Mouse (Mus musculus) kidney, adult 18-20 months (tissue): Measurements from ENCODE around the gene Dpf3.

Experiments used
- DNase-seq: peaks from one replicate; pipeline ENCODE4 v3.0.0; 2021

Dpf3 gene

GRCm38 (mm10) chr12:83466053-83466452 lies 21.5 kb downstream of the Dpf3 start:
- DNase-seq: no peak

GRCm38 (mm10) chr12:83460272-83460671 lies 27.2 kb downstream of the Dpf3 start:
- DNase-seq: no peak

DNA sequence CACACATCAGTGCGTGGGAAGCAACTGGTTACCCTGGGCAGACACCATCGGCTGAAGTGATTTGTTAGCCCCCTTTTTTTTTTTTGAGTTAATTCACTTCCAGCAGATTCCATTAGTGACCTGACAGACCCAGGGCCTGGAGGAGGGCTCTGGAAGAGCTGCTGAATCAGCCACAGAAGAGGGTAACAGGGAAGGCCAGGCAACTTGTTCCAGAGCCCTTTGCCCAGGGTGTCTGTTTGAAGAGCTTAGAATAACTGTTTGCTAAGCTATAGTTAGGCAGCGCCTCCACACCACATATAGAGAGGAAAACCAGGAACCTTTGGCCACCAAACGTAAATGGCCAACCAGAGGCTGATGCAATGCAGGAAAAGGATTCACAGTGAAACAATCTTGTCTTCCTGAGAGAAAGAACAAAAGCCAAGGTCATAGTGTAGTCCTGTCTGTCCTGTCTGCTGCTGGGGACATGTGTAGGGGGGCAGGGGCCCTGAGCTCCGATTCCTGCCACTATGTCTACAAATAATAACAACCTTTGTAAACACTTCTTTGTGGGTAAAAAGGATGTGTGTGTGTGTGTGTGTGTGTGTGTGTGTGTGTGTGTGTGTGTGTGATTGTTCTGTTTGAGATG lies 32.7 kb downstream of the Dpf3 start:
- DNase-seq: peak; percentile 18

DNA sequence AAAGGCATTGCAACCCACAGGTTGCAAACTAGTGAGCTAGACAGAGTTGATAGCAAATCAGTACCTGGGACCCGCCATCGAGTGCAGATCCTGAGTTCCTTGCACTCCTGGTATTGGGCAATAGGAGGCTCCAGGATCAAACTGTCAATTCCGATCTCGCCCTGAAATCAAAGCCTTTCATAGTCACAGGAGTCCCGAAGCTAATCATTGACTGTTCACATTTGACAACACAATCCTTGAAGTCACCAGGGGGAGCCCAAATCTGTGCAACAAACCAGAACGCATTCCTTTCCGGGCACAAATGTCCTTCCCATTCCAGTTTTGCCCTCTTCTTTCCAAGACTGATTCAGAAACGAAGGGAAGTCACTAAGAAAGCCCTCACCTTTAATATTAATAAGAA lies 35.7 kb downstream of the Dpf3 start:
- DNase-seq: peak; percentile 21

DNA sequence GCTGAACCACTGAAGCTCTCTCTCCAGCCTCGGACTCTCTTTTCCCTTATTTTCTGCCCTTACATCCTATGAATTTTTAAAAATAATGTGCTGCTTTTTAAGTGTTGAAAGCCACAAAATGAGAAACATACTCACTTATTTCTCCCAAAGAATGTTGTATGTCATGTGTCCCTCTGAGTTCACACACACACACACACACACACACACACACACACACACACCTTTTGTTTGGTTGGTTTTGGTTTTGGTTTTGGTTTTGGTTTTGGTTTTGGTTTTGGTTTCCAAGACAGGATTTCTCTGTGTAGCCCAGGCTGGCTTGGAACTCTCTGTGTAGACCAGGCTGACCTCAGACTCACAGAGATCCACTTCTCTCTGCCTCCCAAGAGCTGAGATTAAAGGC lies 37.0 kb downstream of the Dpf3 start:
- no peak for DNase-seq

- no peak for DNase-seq
Observed at GRCm38 (mm10) chr12:83449202-83449601, 38.3 kb downstream of the Dpf3 start.

- DNase-seq: peak; percentile 35
Observed at GRCm38 (mm10) chr12:83445587-83445986, 41.9 kb downstream of the Dpf3 start.

- DNase-seq: no peak
Observed at GRCm38 (mm10) chr12:83444448-83444847, 43.1 kb downstream of the Dpf3 start.

DNA sequence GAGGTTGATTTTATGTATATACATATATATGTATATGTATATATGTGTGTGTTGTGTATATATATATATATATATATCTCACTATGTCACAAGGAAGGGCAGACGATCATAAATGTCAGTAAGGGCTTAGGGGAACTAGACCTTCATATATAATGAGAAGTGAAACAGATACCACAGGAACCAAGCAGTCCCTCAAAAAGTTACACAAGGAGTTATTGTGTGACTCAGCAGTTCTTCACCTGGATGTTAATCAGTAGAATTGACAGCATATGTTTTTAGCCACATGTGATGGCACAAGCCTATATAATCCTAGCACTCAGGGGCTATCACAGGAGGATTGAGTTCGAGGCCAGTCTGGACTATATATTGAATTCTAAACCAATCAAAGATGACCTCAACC lies 49.5 kb downstream of the Dpf3 start:
- no peak for DNase-seq

- no peak for DNase-seq
Observed at GRCm38 (mm10) chr12:83433987-83434698, 53.4 kb downstream of the Dpf3 start.

GRCm38 (mm10) chr12:83433436-83433835 lies 54.1 kb downstream of the Dpf3 start:
- no peak for DNase-seq

DNA sequence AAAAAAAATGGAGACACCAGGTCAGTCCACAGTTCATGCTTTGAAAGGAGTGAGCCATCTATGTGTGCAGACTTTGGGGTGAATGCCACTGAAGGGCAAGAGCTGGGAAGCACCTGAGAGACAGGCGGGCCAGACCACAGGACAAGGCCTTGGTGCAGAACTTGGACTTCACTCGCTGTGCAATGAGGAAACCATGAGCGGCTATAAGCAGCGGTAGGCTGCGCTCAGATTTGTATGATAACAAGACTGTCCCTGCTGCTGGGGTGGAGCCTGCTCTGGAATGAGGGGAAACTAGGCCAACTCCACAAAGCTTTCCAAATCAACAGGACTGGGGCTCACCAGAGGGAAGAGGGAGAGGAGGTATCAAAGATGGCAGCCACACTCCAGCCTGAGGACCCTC lies 57.3 kb downstream of the Dpf3 start:
- no peak for DNase-seq

DNA sequence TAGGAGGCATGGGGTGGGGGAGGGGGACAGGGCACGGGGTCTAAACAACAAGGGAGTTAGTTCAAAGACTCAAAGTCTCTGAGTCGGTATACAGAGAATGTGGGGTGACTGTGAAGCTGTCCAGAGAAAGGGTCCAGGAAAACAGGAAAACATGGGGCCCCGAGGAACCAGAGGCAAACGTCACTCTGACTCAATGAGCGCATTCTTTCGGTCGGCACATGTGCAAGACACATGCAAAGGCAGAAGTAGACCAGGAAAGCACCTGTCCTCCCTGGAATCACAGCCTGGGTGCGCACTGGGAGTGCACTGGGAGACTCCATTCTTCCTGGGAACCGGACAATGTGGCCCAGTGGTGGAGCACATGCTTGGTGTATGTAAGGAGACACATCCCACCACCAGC lies 59.5 kb downstream of the Dpf3 start:
- no peak for DNase-seq

- no peak for DNase-seq
Observed at GRCm38 (mm10) chr12:83427601-83428000, 59.9 kb downstream of the Dpf3 start.

- no peak for DNase-seq
Observed at GRCm38 (mm10) chr12:83426326-83426725, 61.2 kb downstream of the Dpf3 start.

GRCm38 (mm10) chr12:83425736-83426135 lies 61.8 kb downstream of the Dpf3 start:
- DNase-seq: no peak

- no peak for DNase-seq
Observed at GRCm38 (mm10) chr12:83424720-83425444, 62.6 kb downstream of the Dpf3 start.

- DNase-seq: no peak
Observed at GRCm38 (mm10) chr12:83424086-83424719, 63.3 kb downstream of the Dpf3 start.

DNA sequence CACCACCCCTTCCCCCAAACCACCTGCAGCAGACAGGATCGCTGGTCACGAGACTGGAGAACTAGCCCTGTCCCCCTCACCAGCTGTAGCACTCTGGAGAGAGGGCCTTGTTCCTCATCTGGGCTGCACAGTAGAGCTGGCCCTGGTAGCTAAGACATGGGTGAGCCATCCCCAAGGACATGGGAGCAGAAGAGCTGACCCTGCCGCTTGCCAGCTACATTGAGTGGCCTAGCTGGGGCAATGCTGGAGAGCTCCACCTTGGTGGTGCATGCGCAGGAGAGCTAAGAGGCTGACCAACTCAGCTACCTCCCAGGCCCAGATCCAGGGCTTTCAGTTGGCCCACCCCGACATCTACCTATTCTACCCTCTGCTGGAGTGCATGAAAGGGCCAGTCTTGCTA lies 67.2 kb downstream of the Dpf3 start:
- no peak for DNase-seq

DNA sequence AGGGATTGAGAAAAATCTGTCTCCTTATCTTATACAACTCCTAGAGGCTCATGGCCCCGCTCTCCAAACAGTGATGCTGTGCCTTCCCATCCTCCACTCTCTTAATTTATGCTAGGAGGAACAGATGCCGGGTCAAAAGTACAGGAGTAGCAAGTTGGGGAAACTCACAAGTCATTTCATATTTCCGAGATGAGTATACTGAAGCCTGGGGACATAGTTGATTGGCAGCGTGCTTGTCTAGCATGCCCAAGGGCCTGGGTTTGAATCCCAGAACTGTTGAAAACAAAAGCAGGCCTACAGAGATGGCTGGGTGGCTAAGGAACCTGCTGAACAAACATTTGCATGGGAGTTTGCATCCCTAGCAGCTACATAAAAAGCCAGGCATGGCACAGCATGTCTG lies 72.3 kb downstream of the Dpf3 start:
- no peak for DNase-seq

GRCm38 (mm10) chr12:83413684-83414083 lies 73.8 kb downstream of the Dpf3 start:
- DNase-seq: no peak

- no peak for DNase-seq
Observed at GRCm38 (mm10) chr12:83411721-83412521, 75.6 kb downstream of the Dpf3 start.

GRCm38 (mm10) chr12:83411032-83411431 lies 76.5 kb downstream of the Dpf3 start:
- no peak for DNase-seq
